Mouse (Mus musculus) embryonic facial prominence, embryonic 11.5 days (tissue): ENCODE measurements at regions not wholly inside any gene's neighbourhood (a gene's known extent, or its start where the extent isn't known, plus 50 kb on each side); places are given as distances from the start of the nearest gene placed in this dataset.

Source experiments
- ATAC-seq: fragments of 200-750 bp; cut with Nextera tagmentation; replicated peaks from 2 replicates; pipeline ENCODE4 v1.8.0; 2017; ENCODE audit warnings: low read depth; ENCODE audit not compliant: insufficient number of reproducible peaks, low FRiP score, low TSS enrichment
- DNase-seq: peaks from one replicate; pipeline ENCODE4 v3.0.0-alpha.2; 2015; ENCODE audit warnings: low spot score
- H3K27ac ChIP-seq: fragments of 300-500 bp; sonication (generic); replicated peaks from 2 replicates; pipeline ENCODE4 v1.5.1; 2014; ENCODE audit warnings: mild to moderate bottlenecking, low read depth, low read length, control low read depth
- H3K27me3 ChIP-seq: fragments of 300-500 bp; sonication (generic); 2 replicates; pipeline ENCODE4 v1.6.1; 2014; ENCODE audit warnings: mild to moderate bottlenecking, low read length, moderate library complexity, mixed read lengths; ENCODE audit not compliant: control insufficient read depth, insufficient read depth
- H3K36me3 ChIP-seq: fragments of 300-500 bp; sonication (generic); replicated peaks from 2 replicates; pipeline ENCODE4 v1.6.1; 2014; ENCODE audit warnings: low read depth, mild to moderate bottlenecking, low read length, moderate library complexity, mixed read lengths; ENCODE audit not compliant: control insufficient read depth, insufficient read depth
- H3K4me1 ChIP-seq: fragments of 300-500 bp; sonication (generic); 2 replicates; pipeline ENCODE4 v1.6.1; 2014; ENCODE audit warnings: low read length, mixed read lengths; ENCODE audit not compliant: control insufficient read depth, insufficient read depth
- H3K4me2 ChIP-seq: fragments of 300-500 bp; sonication (generic); 2 replicates; pipeline ENCODE4 v1.6.1; 2014; ENCODE audit warnings: low read depth, mild to moderate bottlenecking, control low read depth, low read length, moderate library complexity
- H3K4me3 ChIP-seq: fragments of 300-500 bp; sonication (generic); 2 replicates; pipeline ENCODE4 v1.5.1; 2014; ENCODE audit warnings: low read depth, low read length, control low read depth
- H3K9ac ChIP-seq: fragments of 300-500 bp; sonication (generic); replicated peaks from 2 replicates; pipeline ENCODE4 v1.6.1; 2014; ENCODE audit warnings: mild to moderate bottlenecking, control low read depth, low read length
- H3K9me3 ChIP-seq: fragments of 300-500 bp; sonication (generic); replicated peaks from 2 replicates; pipeline ENCODE4 v1.6.1; 2016; ENCODE audit warnings: mild to moderate bottlenecking, low read length, inconsistent platforms, mixed read lengths; ENCODE audit not compliant: control insufficient read depth
- WGBS: fragments of 180-500 bp; shearing (Covaris S2); extraction: QIAGEN DNeasy Blood & Tissue Kit; methylation state at CpG from one replicate; pipeline ENCODE4 v1.1.7; 2014; 5-methylcytosine and 5-hydroxymethylcytosine counted together

- Histone ChIP-seq H3K36me3 (no peaks in the 10 kb centered on the region), H3K4me1 (peaks cover 5% of the 10 kb centered on the region), H3K4me2 (no peak overlapping the region), H3K27ac (0 out of 2 replicates have a peak overlapping the region, but pooled peaks have one; percentile 60), H3K9me3 (no peaks in the 10 kb centered on the region), H3K4me3 (no peak overlapping the region), H3K27me3 (no peaks in the 10 kb centered on the region), H3K9ac (no peak overlapping the region)
- 31% methylated on average over 1 of the region's 1 CpGs for WGBS
- no peak for DNase-seq
- ATAC-seq, result no peak
Observed at GRCm38 (mm10) chr9:30520116-30520515, 93.2 kb downstream of the Snx19 start.

- H3K27me3 ChIP-seq, result no peaks in the 10 kb centered on the region
- no peak overlapping the region for H3K27ac ChIP-seq
- no peaks in the 10 kb centered on the region for H3K9me3 ChIP-seq
- no peak overlapping the region for H3K4me3 ChIP-seq
- WGBS, result 94% methylated on average over 1 of the region's 1 CpGs
- H3K4me1 ChIP-seq, result peaks cover 5% of the 10 kb centered on the region
- no peaks in the 10 kb centered on the region for H3K36me3 ChIP-seq
- H3K4me2 ChIP-seq, result no peak overlapping the region
- no peak overlapping the region for H3K9ac ChIP-seq
- ATAC-seq, result no peak
- DNase-seq, result no peak
Observed at GRCm38 (mm10) chr9:30519231-30519630, 92.3 kb downstream of the Snx19 start.
